31 mouse cellular contexts compared by ENCODE assay signal in the genomic region with DNA sequence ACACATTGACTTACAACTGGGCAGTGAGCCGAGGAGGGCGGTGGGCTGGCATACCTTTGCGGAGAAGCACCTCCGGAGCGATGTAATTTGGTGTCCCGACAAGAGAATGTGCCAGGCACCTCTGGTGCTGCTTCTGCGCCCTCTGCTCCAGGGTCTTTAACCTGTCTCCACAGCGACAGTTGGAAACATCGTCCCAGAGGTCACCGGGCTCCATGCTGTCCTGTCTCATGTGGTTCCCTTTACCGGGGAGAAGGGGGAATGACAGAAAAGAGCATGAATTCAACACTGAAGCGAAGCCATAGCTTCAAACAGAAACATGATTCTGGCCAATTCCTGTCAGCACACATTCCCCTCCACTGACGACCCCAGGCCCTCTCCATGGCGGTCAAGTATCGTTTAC. TPM values are rescaled to one million over a fixed set of nuclear protein-coding genes. Genes with fewer than 3 reads are reported as not detected.
"Had no signal": no experiment of that assay in that cellular context is flagged by ENCODE, and none has a peak within 500 bp of the region (broad histone marks: within the 10 kb centered on the region; RNA-seq: fewer than 3 reads in every experiment).

No protein-coding gene starts in this region.

- H3K4me1 ChIP-seq: heart, embryonic 12.5 days; hindbrain, embryonic 13.5 days; hindbrain, embryonic 15.5 days; kidney, embryonic 15.5 days; limb, embryonic 13.5 days; limb, embryonic 15.5 days had no signal

- H3K9ac ChIP-seq: heart, embryonic 12.5 days; hindbrain, embryonic 13.5 days; hindbrain, embryonic 15.5 days; kidney, embryonic 15.5 days; limb, embryonic 13.5 days; limb, embryonic 15.5 days; liver, embryonic 14.5 days had no signal

- H3K9me3 ChIP-seq: heart, embryonic 12.5 days; hindbrain, embryonic 13.5 days; hindbrain, embryonic 15.5 days; kidney, embryonic 15.5 days; limb, embryonic 13.5 days; limb, embryonic 15.5 days had no signal

- H3K27ac ChIP-seq: heart, adult 2 months; hindbrain, embryonic 13.5 days; hindbrain, embryonic 15.5 days; hindbrain, postnatal 0 days; kidney, embryonic 15.5 days; kidney, postnatal 0 days; limb, embryonic 13.5 days; limb, embryonic 15.5 days; liver, embryonic 14.5 days had no signal

- ATAC-seq: hindbrain, postnatal 0 days; intestine, embryonic 16.5 days had no signal

- H3K4me2 ChIP-seq: heart, embryonic 12.5 days; hindbrain, embryonic 13.5 days; hindbrain, embryonic 15.5 days; kidney, embryonic 15.5 days; limb, embryonic 13.5 days; limb, embryonic 15.5 days; liver, embryonic 11.5 days had no signal

- H3K4me3 ChIP-seq: heart, adult 2 months; heart, embryonic 12.5 days; hindbrain, embryonic 13.5 days; hindbrain, embryonic 15.5 days; kidney, embryonic 15.5 days; limb, embryonic 13.5 days; limb, embryonic 15.5 days had no signal

- DNase-seq: gastrocnemius, postnatal 14 days; heart, adult 2 months; heart, postnatal 10 days; kidney, adult 11 months; kidney, adult 2 months; kidney, adult 9 months; kidney, postnatal 14 days; layer of hippocampus, adult 9-11 months; layer of hippocampus, postnatal 36 days; left cerebral cortex, postnatal 4 days had no signal

- H3K27me3 ChIP-seq: heart, embryonic 12.5 days; hindbrain, embryonic 13.5 days; hindbrain, embryonic 15.5 days; kidney, embryonic 15.5 days; limb, embryonic 13.5 days; limb, embryonic 15.5 days had no signal

RNA-seq across cellular contexts. Expression of a gene that starts 49.8 kb away (rescaled TPM):
- total RNA-seq: hematopoietic stem cell, adult 5-6 weeks; layer of hippocampus, postnatal 14 days had no signal
- polyA plus RNA-seq: gonadal fat pad, adult 2 months; heart, adult 2 months; heart, embryonic 12.5 days; heart, embryonic 14.5 days; heart, embryonic 16.5 days; hindbrain, embryonic 11.5 days; hindbrain, embryonic 13.5 days; hindbrain, embryonic 15.5 days; hindbrain, postnatal 0 days; intestine, embryonic 14.5 days; intestine, embryonic 16.5 days; kidney, adult 2 months; kidney, embryonic 15.5 days; kidney, postnatal 0 days; large intestine, adult 2 months; limb, embryonic 11.5 days; limb, embryonic 13.5 days; limb, embryonic 15.5 days; liver, embryonic 11.5 days; liver, embryonic 14.5 days; liver, embryonic 16.5 days had no signal
